Mouse (Mus musculus) liver, adult 2 months (tissue): ENCODE measurements at regions not wholly inside any gene's neighbourhood (a gene's known extent, or its start where the extent isn't known, plus 50 kb on each side); places are given as distances from the start of the nearest gene placed in this dataset.
"Not testable (repeated sequence)": the region's sequence is repeated elsewhere in the genome, so short reads cannot be mapped to it uniquely, and the experiment has no call there.

Experiments used
- CTCF ChIP-seq: fragments of 200-500 bp; IDR thresholded peaks from 2 replicates; pipeline ENCODE4 v1.5.1; 2011; ENCODE audit warnings: low read depth, low read length, control low read depth
- POLR2A ChIP-seq: fragments of 200-500 bp; IDR thresholded peaks from 2 replicates; pipeline ENCODE4 v1.6.1; 2011; ENCODE audit warnings: low read length, control low read depth; ENCODE audit not compliant: insufficient read depth; ENCODE audit errors: extremely low read depth

GRCm38 (mm10) chr14:53681320-53681719 is 572.6 kb downstream of the Dad1 start:
- not testable (repeated sequence) for TF ChIP-seq CTCF, POLR2A
